Mouse (Mus musculus) embryo, embryonic 10.5 days (tissue): ENCODE measurements at regions not wholly inside any gene's neighbourhood (a gene's known extent, or its start where the extent isn't known, plus 50 kb on each side); places are given as distances from the start of the nearest gene placed in this dataset.
"Not testable (repeated sequence)": the region's sequence is repeated elsewhere in the genome, so short reads cannot be mapped to it uniquely, and the experiment has no call there.

Experiments
- DNase-seq: peaks from one replicate; pipeline ENCODE4 v3.0.0-alpha.2; 2015; ENCODE audit warnings: low spot score

DNA sequence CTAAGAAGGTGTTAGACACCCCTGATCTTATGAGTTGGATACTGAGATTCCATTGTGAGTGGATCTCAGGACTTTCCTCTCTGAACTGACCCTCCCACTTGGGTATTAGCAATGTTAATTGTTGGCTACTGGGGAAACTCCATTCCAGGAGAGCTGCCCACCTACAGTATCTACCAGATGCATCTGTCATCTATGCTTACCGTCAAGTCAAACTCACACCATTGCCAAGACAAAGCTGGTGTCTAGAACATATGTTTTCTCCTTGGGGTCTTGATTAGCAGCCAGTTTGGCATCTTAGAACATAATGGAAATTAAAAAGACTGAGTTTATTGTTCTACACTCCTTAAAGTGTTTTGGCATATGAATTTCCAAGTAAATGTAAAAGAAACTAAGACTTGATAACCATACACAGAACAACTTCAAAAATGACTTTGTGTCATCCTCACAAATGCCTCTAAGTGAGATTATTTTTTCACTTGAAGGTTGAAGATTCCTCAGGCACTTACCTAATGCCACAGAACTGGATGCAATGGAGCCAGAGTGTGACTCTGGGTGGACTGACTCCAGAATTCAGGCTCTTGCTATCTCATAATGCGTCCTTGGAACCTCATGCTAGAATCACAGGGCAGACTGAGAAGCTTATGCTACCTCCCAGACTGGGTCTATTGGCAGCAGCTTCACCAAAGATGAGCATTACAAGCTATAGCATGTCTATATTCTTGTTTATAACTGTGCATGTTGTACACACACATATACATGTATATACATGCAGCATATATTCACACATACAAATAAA lies 107.5 kb upstream of the Rnf152 start:
- no peak for DNase-seq

DNA sequence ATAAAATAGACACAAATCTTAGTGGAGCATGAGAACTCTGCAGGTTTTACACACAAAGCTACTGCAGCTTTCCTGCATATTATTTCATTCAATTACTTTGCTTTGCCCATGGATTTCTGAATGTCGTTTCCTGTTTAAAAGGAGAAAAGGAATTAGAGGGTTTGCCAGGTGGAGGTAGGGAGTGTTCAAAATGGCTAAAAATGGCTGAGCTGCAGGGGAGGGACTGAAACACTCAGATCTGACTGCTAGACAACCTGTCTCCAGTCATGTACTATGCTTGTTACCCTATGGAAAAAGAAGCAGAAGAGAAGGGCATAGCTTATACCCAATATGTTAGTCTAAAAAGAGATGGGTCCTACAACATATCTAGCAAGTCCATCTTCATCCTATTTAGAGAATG lies 106.2 kb upstream of the Rnf152 start:
- DNase-seq, result no peak

DNA sequence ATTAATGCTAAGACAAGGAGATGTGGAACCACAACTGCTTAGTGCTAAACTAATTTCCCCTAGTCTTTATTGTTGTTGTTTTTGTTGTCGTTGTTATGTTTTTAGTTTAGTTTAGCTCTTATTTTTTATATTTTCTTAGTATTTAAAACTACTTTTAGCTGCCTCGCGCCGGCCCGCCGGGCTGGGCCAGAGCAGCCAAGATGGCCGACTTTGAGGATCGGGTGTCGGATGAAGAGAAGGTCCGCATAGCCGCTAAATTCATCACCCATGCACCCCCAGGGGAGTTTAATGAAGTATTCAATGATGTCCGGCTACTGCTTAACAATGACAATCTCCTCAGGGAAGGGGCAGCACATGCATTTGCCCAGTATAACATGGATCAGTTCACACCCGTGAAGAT lies 99.3 kb upstream of the Rnf152 start:
- DNase-seq, result not testable (repeated sequence)

DNA sequence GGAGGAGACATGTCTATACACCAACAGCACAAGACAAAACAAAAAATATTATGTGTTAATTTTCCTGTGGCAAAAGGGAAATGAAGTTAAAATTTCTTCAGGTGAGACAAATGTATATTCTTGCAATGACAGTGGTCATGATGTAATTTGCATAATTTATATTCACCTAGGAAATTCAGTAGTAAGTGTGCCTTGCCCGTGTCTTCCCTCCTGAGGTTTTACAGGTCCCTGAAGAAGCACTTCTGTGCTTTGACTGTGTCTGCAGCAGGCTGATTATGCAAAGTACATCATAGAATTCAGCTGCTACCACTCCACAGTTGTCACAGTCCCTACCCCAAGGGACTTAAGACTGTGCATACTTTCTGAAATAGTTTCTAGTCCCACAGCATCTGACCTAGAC lies 98.2 kb upstream of the Rnf152 start:
- DNase-seq, result no peak

DNA sequence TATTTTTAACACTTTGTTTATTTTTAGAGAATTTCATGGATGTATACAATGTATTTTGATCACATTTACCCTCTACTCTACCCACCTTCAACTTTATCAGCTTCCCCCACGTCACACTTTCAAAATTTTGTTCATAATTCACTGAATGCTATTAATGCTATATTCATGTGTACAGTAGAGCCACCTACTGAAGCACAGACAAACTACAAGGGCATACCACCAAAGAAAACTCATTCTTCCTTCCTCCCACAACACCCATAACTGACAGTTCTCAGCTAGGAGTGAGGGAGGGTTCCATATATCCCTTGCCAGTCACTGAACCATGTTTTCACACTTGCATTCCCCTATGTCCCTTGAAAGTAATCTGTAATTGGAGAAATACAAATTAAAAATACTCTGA lies 89.7 kb upstream of the Rnf152 start:
- DNase-seq, result no peak

- no peak for DNase-seq
Observed at GRCm38 (mm10) chr1:105443546-105443945, 87.0 kb upstream of the Rnf152 start.

DNA sequence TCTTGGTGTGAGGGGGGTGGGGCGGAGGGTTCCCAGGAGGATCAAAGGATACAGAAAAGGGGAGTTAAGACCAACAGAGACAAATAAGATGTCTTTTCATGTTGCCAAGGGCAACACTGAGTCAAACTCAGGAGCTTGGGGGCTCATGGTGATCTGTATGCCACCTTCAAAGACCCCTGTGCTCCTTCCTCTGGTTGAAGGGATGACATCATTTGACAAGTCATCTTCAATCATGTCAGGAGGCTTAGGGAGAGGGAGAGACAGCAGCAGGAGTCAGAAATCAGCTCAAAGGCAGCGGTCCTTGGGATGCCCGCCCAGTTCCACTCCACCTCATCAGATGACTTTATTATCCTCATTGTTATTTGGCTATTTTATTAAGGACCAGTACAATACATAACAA lies 83.8 kb upstream of the Rnf152 start:
- peak; percentile 32 for DNase-seq

DNA sequence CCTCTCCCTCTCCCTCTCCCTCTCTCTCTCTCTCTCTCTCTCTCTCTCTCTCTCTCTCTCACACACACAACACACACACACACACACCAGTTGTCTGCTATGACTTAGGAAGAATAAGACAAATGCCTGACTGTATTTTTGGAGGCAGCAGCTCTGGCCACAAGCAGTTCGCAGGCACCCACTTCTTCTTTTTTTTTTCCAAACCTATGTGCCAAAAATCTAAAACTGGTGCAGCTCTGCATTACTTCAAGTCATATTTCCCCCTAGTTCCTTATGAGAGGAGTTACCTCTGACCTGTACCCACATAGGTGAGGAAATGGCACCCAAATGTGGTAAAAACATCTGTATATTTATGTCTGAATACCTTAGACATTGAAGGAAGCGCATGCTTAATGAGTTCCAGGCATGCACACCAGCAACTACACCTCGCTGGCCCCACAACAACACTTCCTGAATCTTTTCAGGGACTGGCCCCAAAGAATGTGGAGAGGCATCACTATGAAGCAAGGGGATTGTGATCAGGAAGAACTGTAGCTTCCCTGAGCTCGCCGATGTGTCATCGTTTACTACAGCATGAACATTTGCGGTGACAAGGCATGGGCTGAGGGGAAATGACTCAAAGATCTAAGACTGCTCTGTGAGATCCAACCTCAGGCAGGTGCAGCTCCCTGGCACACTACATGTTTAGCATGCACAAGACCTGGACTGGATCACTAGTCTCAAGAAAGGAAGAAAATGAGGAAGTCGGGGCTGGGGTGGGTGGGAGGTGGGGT lies 78.3 kb upstream of the Rnf152 start:
- no peak for DNase-seq

DNA sequence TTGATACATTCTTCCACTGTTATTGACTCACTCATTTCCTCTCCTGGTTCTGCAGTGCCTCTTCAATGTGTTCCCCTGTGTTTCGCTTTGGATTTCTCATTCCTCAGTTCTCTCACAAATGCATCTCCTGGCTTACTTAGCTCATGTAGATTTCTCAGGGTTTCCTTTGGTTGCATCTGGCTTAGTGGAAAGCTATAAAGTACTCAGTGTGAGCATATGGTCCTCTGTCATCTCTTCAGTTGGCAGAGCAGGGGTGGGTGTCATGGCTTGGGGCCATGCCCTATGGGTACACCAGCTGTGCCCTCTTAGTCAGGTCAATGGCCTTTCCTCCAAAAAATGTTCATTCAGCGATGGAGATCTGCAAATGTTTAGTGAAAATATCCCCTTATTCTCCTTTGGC lies 77.4 kb upstream of the Rnf152 start:
- DNase-seq, result no peak

DNA sequence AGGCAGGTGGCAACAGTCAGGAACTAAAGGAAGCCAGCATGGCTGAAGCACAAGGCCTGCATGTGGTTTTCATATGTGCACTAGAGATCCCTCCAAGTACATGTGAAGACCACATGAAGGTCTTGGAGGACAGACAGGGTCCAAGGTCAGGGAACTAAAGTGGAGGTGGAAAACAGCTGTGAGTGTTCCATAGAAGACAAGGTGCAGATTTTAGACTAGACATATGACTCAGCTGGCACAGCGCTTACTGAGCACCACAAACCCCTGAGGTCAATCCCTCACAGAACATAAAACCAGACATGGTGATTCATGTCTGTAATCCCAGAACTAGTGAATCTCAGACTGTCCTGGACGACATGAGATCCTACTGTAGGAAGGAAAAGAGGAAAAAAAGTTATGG lies 75.3 kb upstream of the Rnf152 start:
- no peak for DNase-seq

- DNase-seq, result no peak
Observed at GRCm38 (mm10) chr1:105430712-105431111, 74.2 kb upstream of the Rnf152 start.

DNA sequence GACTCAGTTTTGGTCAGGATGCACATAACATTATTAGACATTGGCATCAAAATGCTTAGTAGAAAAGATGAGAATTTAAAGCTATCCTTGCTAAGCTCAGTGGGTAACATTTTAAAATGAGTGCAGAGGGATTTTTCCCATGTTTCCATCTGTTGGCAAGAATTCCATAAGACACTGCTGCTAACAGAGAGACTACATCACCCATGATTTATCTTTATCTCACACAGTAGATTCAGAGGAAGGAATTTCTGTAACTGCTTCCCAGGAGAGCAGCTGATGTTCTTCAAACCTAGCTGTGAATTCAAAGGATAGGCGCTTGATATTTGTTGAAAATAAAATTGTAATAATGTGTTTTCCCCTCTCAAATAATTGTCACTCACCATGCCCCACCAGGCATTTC lies 71.7 kb upstream of the Rnf152 start:
- DNase-seq, result no peak

DNA sequence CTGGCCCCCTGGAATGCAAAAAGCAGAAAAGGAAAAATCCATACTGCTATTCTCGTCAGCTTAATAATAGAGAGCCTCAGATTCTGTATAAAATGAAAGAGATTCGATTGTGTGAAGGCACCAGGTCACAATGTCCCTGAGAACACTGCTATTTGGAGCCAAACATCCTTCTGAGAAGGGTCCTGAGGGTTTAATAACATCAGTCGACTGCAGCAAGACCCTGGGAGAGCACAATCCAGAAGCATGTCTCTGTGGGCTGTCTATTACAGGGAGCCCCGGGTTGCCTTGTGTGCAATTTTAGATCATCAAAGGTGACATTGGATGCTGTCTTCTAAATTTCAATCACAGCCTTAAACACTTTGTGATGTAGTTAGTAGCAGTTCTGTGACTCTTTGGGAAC lies 69.6 kb upstream of the Rnf152 start:
- DNase-seq, result no peak

DNA sequence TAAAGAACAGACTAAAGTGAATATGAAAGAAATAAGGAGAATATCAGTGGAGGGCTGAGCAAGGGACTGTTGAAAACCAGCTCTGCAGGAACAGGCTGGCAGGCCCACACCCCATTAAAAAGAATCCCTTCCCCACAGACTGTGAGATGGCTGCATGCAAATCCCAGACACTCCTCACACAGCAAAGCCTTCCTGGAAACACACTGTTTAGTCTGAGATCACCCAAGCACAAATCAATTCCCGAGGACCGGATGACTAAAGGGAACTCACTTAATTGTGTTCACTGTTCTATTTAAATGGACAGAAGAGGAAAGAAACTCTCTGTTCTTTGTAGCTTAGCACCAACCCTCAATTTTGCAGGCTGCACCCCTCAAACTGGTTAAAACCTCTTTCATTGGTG lies 66.9 kb upstream of the Rnf152 start:
- DNase-seq, result no peak

DNA sequence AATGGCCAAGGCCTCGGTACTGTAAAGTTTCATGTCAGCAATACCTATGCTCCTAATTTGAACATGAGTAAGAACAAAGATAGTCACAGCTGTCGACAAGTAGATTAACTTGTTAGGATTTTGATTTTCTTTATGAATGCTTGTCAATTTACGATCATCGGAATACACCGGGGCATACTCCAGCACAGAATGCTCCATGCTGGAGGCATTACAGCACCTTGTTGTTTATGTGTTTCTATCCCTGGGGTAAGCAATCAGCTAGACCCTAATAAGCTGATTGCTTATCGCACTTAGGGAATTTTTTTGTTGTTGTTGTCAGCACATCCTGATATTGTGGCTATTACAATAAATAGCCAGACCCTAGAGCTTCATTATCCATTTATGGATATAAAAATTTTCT lies 66.4 kb upstream of the Rnf152 start:
- DNase-seq, result no peak

- no peak for DNase-seq
Observed at GRCm38 (mm10) chr1:105420374-105421046, 64.0 kb upstream of the Rnf152 start.
